Mouse (Mus musculus): Measurements from ENCODE around the gene Rps18. TPM values are rescaled to one million over a fixed set of nuclear protein-coding genes. Genes with fewer than 3 reads are reported as not detected.

The Rps18 gene
- polyA plus RNA-seq, 1 experiment = 287 TPM

GRCm38 (mm10) chr17:33932970-33933369 lies 22.8 kb downstream of the Rps18 start:
- Histone ChIP-seq H3ac (ENCODE audit: control insufficient read depth, insufficient read length) (no peak overlapping the region), H3K4me2 (ENCODE audit: low read depth) (no peak overlapping the region), H3K36me3 (ENCODE audit: control insufficient read depth, insufficient read depth) (no peaks in the 10 kb centered on the region), H3K27me3 (ENCODE audit: control insufficient read depth, insufficient read depth, insufficient read length) (no peaks in the 10 kb centered on the region), H3K79me2 (ENCODE audit: control insufficient read depth, insufficient read depth) (peaks cover 8% of the 10 kb centered on the region), H3K4me3 (no peak overlapping the region)
- TF ChIP-seq MYOD1 (IDR thresholded peaks at IDR 0.05; ENCODE audit: control insufficient read depth in 1 of 3, insufficient read length in 2 of 3, low read depth in 2 of 3) (no peak), E2F4 (IDR thresholded peaks at IDR 0.05; ENCODE audit: insufficient read depth) (no peak), POLR2A (IDR thresholded peaks at IDR 0.05; ENCODE audit: insufficient read length, low read depth) (no peak), TCF12 (IDR thresholded peaks at IDR 0.05; ENCODE audit: insufficient read depth, poor library complexity, severe bottlenecking) (no peak), POLR2AphosphoS2 (IDR thresholded peaks at IDR 0.05; ENCODE audit: insufficient read length, low read depth) (no peak), TCF3 (IDR thresholded peaks at IDR 0.05; ENCODE audit: insufficient read length, low read depth) (no peak), USF1 (IDR thresholded peaks at IDR 0.05; ENCODE audit: low read depth) (no peak), MYOG (IDR thresholded peaks at IDR 0.05; ENCODE audit: control insufficient read depth in 1 of 3, insufficient read depth in 1 of 3, insufficient read length in 2 of 3, low read depth in 2 of 3) (no peak), SRF (IDR thresholded peaks at IDR 0.05; ENCODE audit: control insufficient read depth, insufficient read length, low read depth) (no peak), MAX (IDR thresholded peaks at IDR 0.05; ENCODE audit: low read depth) (no peak), REST (IDR thresholded peaks at IDR 0.05; ENCODE audit: insufficient read depth, insufficient read length) (no peak), CEBPB (IDR thresholded peaks at IDR 0.05; ENCODE audit: insufficient read depth, poor library complexity, severe bottlenecking) (no peak)

GRCm38 (mm10) chr17:33932448-33932847 lies 23.4 kb downstream of the Rps18 start:
- H3K36me3 ChIP-seq (ENCODE audit: control insufficient read depth, insufficient read depth) = no peaks in the 10 kb centered on the region
- TF ChIP-seq POLR2AphosphoS2 (IDR thresholded peaks at IDR 0.05; ENCODE audit: insufficient read length, low read depth) (no peak), CEBPB (IDR thresholded peaks at IDR 0.05; ENCODE audit: insufficient read depth, poor library complexity, severe bottlenecking) (no peak), E2F4 (IDR thresholded peaks at IDR 0.05; ENCODE audit: insufficient read depth) (no peak), SRF (IDR thresholded peaks at IDR 0.05; ENCODE audit: control insufficient read depth, insufficient read length, low read depth) (no peak), USF1 (IDR thresholded peaks at IDR 0.05; ENCODE audit: low read depth) (no peak), MAX (IDR thresholded peaks at IDR 0.05; ENCODE audit: low read depth) (no peak), MYOD1 (IDR thresholded peaks at IDR 0.05; ENCODE audit: control insufficient read depth in 1 of 3, insufficient read length in 2 of 3, low read depth in 2 of 3) (no peak), TCF3 (IDR thresholded peaks at IDR 0.05; ENCODE audit: insufficient read length, low read depth) (no peak), TCF12 (IDR thresholded peaks at IDR 0.05; ENCODE audit: insufficient read depth, poor library complexity, severe bottlenecking) (no peak), POLR2A (IDR thresholded peaks at IDR 0.05; ENCODE audit: insufficient read length, low read depth) (no peak), MYOG (IDR thresholded peaks at IDR 0.05; ENCODE audit: control insufficient read depth in 1 of 3, insufficient read depth in 1 of 3, insufficient read length in 2 of 3, low read depth in 2 of 3) (no peak), REST (IDR thresholded peaks at IDR 0.05; ENCODE audit: insufficient read depth, insufficient read length) (no peak)
- H3K4me3 ChIP-seq = no peak overlapping the region
- no peak overlapping the region for H3ac ChIP-seq (ENCODE audit: control insufficient read depth, insufficient read length)
- peaks cover 13% of the 10 kb centered on the region for H3K79me2 ChIP-seq (ENCODE audit: control insufficient read depth, insufficient read depth)
- no peak overlapping the region for H3K4me2 ChIP-seq (ENCODE audit: low read depth)
- no peaks in the 10 kb centered on the region for H3K27me3 ChIP-seq (ENCODE audit: control insufficient read depth, insufficient read depth, insufficient read length)

- TF ChIP-seq POLR2AphosphoS2 (IDR thresholded peaks at IDR 0.05; ENCODE audit: insufficient read length, low read depth) (no peak), TCF12 (IDR thresholded peaks at IDR 0.05; ENCODE audit: insufficient read depth, poor library complexity, severe bottlenecking) (no peak), USF1 (IDR thresholded peaks at IDR 0.05; ENCODE audit: low read depth) (no peak)
- Histone ChIP-seq H3K27me3 (ENCODE audit: control insufficient read depth, insufficient read depth, insufficient read length) (no peaks in the 10 kb centered on the region), H3K4me3 (no peak overlapping the region), H3ac (ENCODE audit: control insufficient read depth, insufficient read length) (no peak overlapping the region), H3K36me3 (ENCODE audit: control insufficient read depth, insufficient read depth) (no peaks in the 10 kb centered on the region), H3K79me2 (ENCODE audit: control insufficient read depth, insufficient read depth) (peaks cover 16% of the 10 kb centered on the region), H3K4me2 (ENCODE audit: low read depth) (no peak overlapping the region)
Observed at GRCm38 (mm10) chr17:33931947-33932346, 23.9 kb downstream of the Rps18 start.

- H3K36me3 ChIP-seq (ENCODE audit: control insufficient read depth, insufficient read depth) = no peaks in the 10 kb centered on the region
- no peak overlapping the region for H3ac ChIP-seq (ENCODE audit: control insufficient read depth, insufficient read length)
- H3K4me2 ChIP-seq (ENCODE audit: low read depth) = peak overlapping the region; percentile 91
Observed at GRCm38 (mm10) chr17:33931159-33931866, 24.5 kb downstream of the Rps18 start.

More at GRCm38 (mm10) chr17:33931159-33931866, 24.5 kb downstream of the Rps18 start:
- H3K79me2 ChIP-seq (ENCODE audit: control insufficient read depth, insufficient read depth) = peaks cover 16% of the 10 kb centered on the region
- peak overlapping the region; percentile 82 for H3K4me3 ChIP-seq
- no peak for TF ChIP-seq MYOD1 (IDR thresholded peaks at IDR 0.05; ENCODE audit: control insufficient read depth in 1 of 3, insufficient read length in 2 of 3, low read depth in 2 of 3)
- no peak for TF ChIP-seq USF1 (IDR thresholded peaks at IDR 0.05; ENCODE audit: low read depth)
- no peak for TF ChIP-seq POLR2AphosphoS2 (IDR thresholded peaks at IDR 0.05; ENCODE audit: insufficient read length, low read depth)
- TF ChIP-seq POLR2A (IDR thresholded peaks at IDR 0.05; ENCODE audit: insufficient read length, low read depth) = no peak
- no peak for TF ChIP-seq E2F4 (IDR thresholded peaks at IDR 0.05; ENCODE audit: insufficient read depth)
- TF ChIP-seq TCF12 (IDR thresholded peaks at IDR 0.05; ENCODE audit: insufficient read depth, poor library complexity, severe bottlenecking) = no peak
- no peak for TF ChIP-seq SRF (IDR thresholded peaks at IDR 0.05; ENCODE audit: control insufficient read depth, insufficient read length, low read depth)
- no peak for TF ChIP-seq MYOG (IDR thresholded peaks at IDR 0.05; ENCODE audit: control insufficient read depth in 1 of 3, insufficient read depth in 1 of 3, insufficient read length in 2 of 3, low read depth in 2 of 3)
- no peak for TF ChIP-seq MAX (IDR thresholded peaks at IDR 0.05; ENCODE audit: low read depth)
- no peak for TF ChIP-seq CEBPB (IDR thresholded peaks at IDR 0.05; ENCODE audit: insufficient read depth, poor library complexity, severe bottlenecking)
- TF ChIP-seq REST (IDR thresholded peaks at IDR 0.05; ENCODE audit: insufficient read depth, insufficient read length) = no peak
- no peak for TF ChIP-seq TCF3 (IDR thresholded peaks at IDR 0.05; ENCODE audit: insufficient read length, low read depth)
- H3K27me3 ChIP-seq (ENCODE audit: control insufficient read depth, insufficient read depth, insufficient read length) = no peaks in the 10 kb centered on the region
